Mouse (Mus musculus): Measurements from ENCODE around the gene Olfr1133.

DNA sequence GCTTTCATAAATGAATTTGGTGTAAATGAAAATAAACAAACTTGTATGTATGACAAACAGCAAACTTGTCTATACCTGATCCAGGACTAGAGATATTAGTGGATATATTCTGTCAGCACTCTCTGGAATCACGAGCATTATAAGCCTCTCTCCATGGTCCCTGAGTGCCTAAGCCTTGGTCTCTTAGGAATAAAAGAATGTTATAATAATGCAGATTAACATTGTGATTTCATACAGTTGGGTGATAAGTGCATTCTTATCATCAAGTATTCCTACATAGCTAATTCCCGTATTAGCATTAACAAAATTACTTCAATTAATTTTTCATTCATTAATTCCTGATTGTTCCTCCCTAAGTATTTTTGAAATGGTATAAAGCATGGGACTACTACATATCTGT lies 11.2 kb upstream of the Olfr1133 start, which contains the start of gene Olfr1134:
- no peak for TF ChIP-seq CTCF (IDR thresholded peaks at IDR 0.05; ENCODE audit: borderline replicate concordance, extremely low read depth, insufficient read depth, insufficient read length)
- no peak for TF ChIP-seq POLR2A (IDR thresholded peaks at IDR 0.05; ENCODE audit: borderline replicate concordance, extremely low read depth, insufficient read depth, insufficient read length, poor library complexity, severe bottlenecking)

Data from brain, embryonic 14.5 days (tissue).